9 mouse cellular contexts compared by ENCODE assay signal in the genomic region with DNA sequence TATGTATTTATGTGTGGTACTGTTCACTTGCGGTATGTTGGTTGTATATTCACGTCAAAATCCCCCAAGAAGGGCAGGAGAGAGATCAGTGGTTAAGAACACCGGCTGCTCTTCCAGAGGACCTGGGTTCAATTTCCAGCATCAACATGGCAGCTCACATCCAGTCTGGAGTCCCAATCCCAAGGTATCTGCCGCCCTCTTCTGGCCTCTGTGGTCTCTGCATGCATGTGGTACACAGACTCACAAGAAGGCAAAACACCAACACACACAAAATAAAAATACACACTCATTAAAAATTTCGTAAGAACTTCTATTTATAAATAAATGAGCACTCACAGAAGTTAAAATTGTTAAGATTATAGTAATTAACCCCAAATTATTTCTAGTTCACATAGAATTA. TPM values are rescaled to one million over a fixed set of nuclear protein-coding genes. Genes with fewer than 3 reads are reported as not detected.
DNase-seq lines count a peak whose midpoint lies in the region; ATAC-seq and TF ChIP-seq lines count a peak whose summit lies in the region.
"Had no signal": no experiment of that assay in that cellular context is flagged by ENCODE, and none has a peak within 500 bp of the region (broad histone marks: within the 10 kb centered on the region; RNA-seq: fewer than 3 reads in every experiment).

No protein-coding gene starts in this region.

- WGBS in intestine, postnatal 0 days = 73% methylated on average over 5 of the region's 5 CpGs
- WGBS in intestine, embryonic 16.5 days = 75% methylated on average over 5 of the region's 5 CpGs

- no peaks in the 10 kb centered on the region for H3K9me3 ChIP-seq in intestine, postnatal 0 days (ENCODE audit: control insufficient read depth)
- H3K9me3 ChIP-seq in intestine, embryonic 16.5 days (ENCODE audit: control insufficient read depth, low read length) = peaks cover 3% of the 10 kb centered on the region; the same call in 1 of the 2 replicates
- no peaks in the 10 kb centered on the region for H3K9me3 ChIP-seq in ES-Bruce4 (replicated peaks; ENCODE audit: control insufficient read depth, insufficient read depth, low read length, poor library complexity, severe bottlenecking)
- H3K9me3 ChIP-seq: limb, embryonic 13.5 days had no signal

- H3K36me3 ChIP-seq in intestine, postnatal 0 days (ENCODE audit: control insufficient read depth, insufficient read depth) = no peaks in the 10 kb centered on the region
- H3K36me3 ChIP-seq in intestine, embryonic 16.5 days (ENCODE audit: control insufficient read depth, insufficient read depth, low read length) = no peaks in the 10 kb centered on the region
- no peaks in the 10 kb centered on the region for H3K36me3 ChIP-seq in ES-Bruce4 (ENCODE audit: control insufficient read depth, insufficient read depth, low read length, poor library complexity, severe bottlenecking)
- H3K36me3 ChIP-seq: limb, embryonic 13.5 days had no signal

- H3K4me1 ChIP-seq in intestine, postnatal 0 days (replicated peaks; ENCODE audit: control insufficient read depth, insufficient read depth, low read length) = no peaks in the 10 kb centered on the region
- H3K4me1 ChIP-seq in intestine, embryonic 16.5 days (ENCODE audit: control insufficient read depth, insufficient read depth, low read length) = no peaks in the 10 kb centered on the region
- no peaks in the 10 kb centered on the region for H3K4me1 ChIP-seq in ES-Bruce4 (ENCODE audit: control insufficient read depth, insufficient read depth, low read length)
- H3K4me1 ChIP-seq: limb, embryonic 13.5 days had no signal

- DNase-seq in ZHBTc4 (ENCODE audit: low read depth, low spot score) (peak; percentile 81), MN1 (ENCODE audit: low spot score) (no peak)
- DNase-seq in lung, postnatal 10 days = peak; percentile 30
- DNase-seq in layer of hippocampus, adult 9-11 months = no peak
- DNase-seq in frontal cortex, postnatal 25 days (ENCODE audit: low spot score in 2 of 2) = no peak

- TF ChIP-seq POLR2A in ES-Bruce4 (IDR thresholded peaks at IDR 0.05; ENCODE audit: insufficient read depth, low read length) = no peak

- H3K4me2 ChIP-seq in intestine, postnatal 0 days (replicated peaks; ENCODE audit: low read depth) = no peak overlapping the region
- H3K4me2 ChIP-seq in intestine, embryonic 16.5 days (ENCODE audit: low read depth, low read length) = no peak overlapping the region
- H3K4me2 ChIP-seq: limb, embryonic 13.5 days had no signal

- TF ChIP-seq CTCF in intestine, postnatal 0 days (IDR thresholded peaks at IDR 0.05; ENCODE audit: low read depth) = peak; percentile 66
- peak; percentile 92 for TF ChIP-seq CTCF in ES-Bruce4 (IDR thresholded peaks at IDR 0.05; ENCODE audit: low read depth, low read length)

- H3K27me3 ChIP-seq in intestine, postnatal 0 days (replicated peaks; ENCODE audit: control insufficient read depth, insufficient read depth, low read length) = no peaks in the 10 kb centered on the region
- no peaks in the 10 kb centered on the region for H3K27me3 ChIP-seq in intestine, embryonic 16.5 days (replicated peaks; ENCODE audit: control insufficient read depth, insufficient read depth, low read length)
- no peaks in the 10 kb centered on the region; the same call in 1 of the 2 replicates for H3K27me3 ChIP-seq in ES-Bruce4 (ENCODE audit: control insufficient read depth, insufficient read depth, low read length, poor library complexity, severe bottlenecking)

- H3K9ac ChIP-seq in intestine, postnatal 0 days (ENCODE audit: low read depth, low read length) = no peak overlapping the region
- H3K9ac ChIP-seq in intestine, embryonic 16.5 days (ENCODE audit: low read depth, low read length) = no peak overlapping the region
- H3K9ac ChIP-seq in ES-Bruce4 (ENCODE audit: low read depth, poor library complexity, severe bottlenecking) = no peak overlapping the region
- H3K9ac ChIP-seq: limb, embryonic 13.5 days had no signal

- TF ChIP-seq EP300 in ES-Bruce4 (IDR thresholded peaks at IDR 0.05; ENCODE audit: insufficient read depth, low read depth, low read length) = no peak

- ATAC-seq in intestine, postnatal 0 days = no peak
- no peak for ATAC-seq in intestine, embryonic 16.5 days

- H3K27ac ChIP-seq in intestine, postnatal 0 days (ENCODE audit: low read depth, low read length) = no peak overlapping the region
- H3K27ac ChIP-seq in intestine, embryonic 16.5 days (ENCODE audit: low read length) = no peak overlapping the region
- no peak overlapping the region for H3K27ac ChIP-seq in ES-Bruce4 (ENCODE audit: insufficient read depth, low read length)
- H3K27ac ChIP-seq: limb, embryonic 13.5 days had no signal

- H3K4me3 ChIP-seq in intestine, postnatal 0 days (ENCODE audit: low read depth, low read length) = no peak overlapping the region
- no peak overlapping the region for H3K4me3 ChIP-seq in intestine, embryonic 16.5 days (ENCODE audit: low read length)
- H3K4me3 ChIP-seq in ES-Bruce4 (ENCODE audit: low read depth, low read length) = no peak overlapping the region
- H3K4me3 ChIP-seq: limb, embryonic 13.5 days had no signal

RNA-seq across cellular contexts. Expression of a gene that starts 5.9 kb away (rescaled TPM):
- polyA plus RNA-seq in intestine, postnatal 0 days (2015; fragmentation: Nextera tagmentation; extraction: Ambion mirVana) = 6.6 and 7.8 TPM in 2 replicates
- polyA plus RNA-seq in intestine, embryonic 16.5 days (2015; fragmentation: Nextera tagmentation; extraction: Ambion mirVana) = 0.21 and 0.28 TPM in 2 replicates
- polyA plus RNA-seq in ES-Bruce4 (2011; ENCODE audit: insufficient read depth, insufficient read length, low read depth, missing spikeins) = not detected in 2 replicates
- polyA plus RNA-seq: limb, embryonic 13.5 days had no signal

RNA-seq across cellular contexts. Expression of a gene that starts 11.3 kb away (rescaled TPM):
- polyA plus RNA-seq in intestine, postnatal 0 days (2015; fragmentation: Nextera tagmentation; extraction: Ambion mirVana) = 22.5 and 28.2 TPM in 2 replicates
- polyA plus RNA-seq in intestine, embryonic 16.5 days (2015; fragmentation: Nextera tagmentation; extraction: Ambion mirVana) = 7.0 and 11.7 TPM in 2 replicates
- not detected in 2 replicates for polyA plus RNA-seq in ES-Bruce4 (2011; ENCODE audit: insufficient read depth, insufficient read length, low read depth, missing spikeins)

RNA-seq across cellular contexts. Expression of a gene that starts 24.5 kb away (rescaled TPM):
- polyA plus RNA-seq in intestine, postnatal 0 days (2015; fragmentation: Nextera tagmentation; extraction: Ambion mirVana) = not detected in 2 replicates
- not detected in 2 replicates for polyA plus RNA-seq in intestine, embryonic 16.5 days (2015; fragmentation: Nextera tagmentation; extraction: Ambion mirVana)
- polyA plus RNA-seq in ES-Bruce4 (2011; ENCODE audit: insufficient read depth, insufficient read length, low read depth, missing spikeins) = not detected in 2 replicates
- polyA plus RNA-seq: limb, embryonic 13.5 days had no signal

RNA-seq across cellular contexts. Expression of a gene that starts 25.0 kb away (rescaled TPM):
- 45.2 and 53.8 TPM in 2 replicates for polyA plus RNA-seq in intestine, postnatal 0 days (2015; fragmentation: Nextera tagmentation; extraction: Ambion mirVana)
- polyA plus RNA-seq in intestine, embryonic 16.5 days (2015; fragmentation: Nextera tagmentation; extraction: Ambion mirVana) = 12.9 and 20.6 TPM in 2 replicates
- 0.21 and 0.39 TPM in 2 replicates for polyA plus RNA-seq in ES-Bruce4 (2011; ENCODE audit: insufficient read depth, insufficient read length, low read depth, missing spikeins)

RNA-seq across cellular contexts. Expression of a gene that starts 37.2 kb away (rescaled TPM):
- 8.4 and 9.7 TPM in 2 replicates for polyA plus RNA-seq in intestine, postnatal 0 days (2015; fragmentation: Nextera tagmentation; extraction: Ambion mirVana)
- polyA plus RNA-seq in intestine, embryonic 16.5 days (2015; fragmentation: Nextera tagmentation; extraction: Ambion mirVana) = 2.5 and 3.2 TPM in 2 replicates
- polyA plus RNA-seq in ES-Bruce4 (2011; ENCODE audit: insufficient read depth, insufficient read length, low read depth, missing spikeins) = 0.78 and 1.1 TPM in 2 replicates

Comparison
In these comparisons a context has a peak if more than half of its experiments do, and no peak if none do; other contexts are left out.
1. DNase-seq: peak in ZHBTc4 (single experiment) and lung, postnatal 10 days (single experiment); none in MN1 (single experiment), layer of hippocampus, adult 9-11 months (single experiment) and frontal cortex, postnatal 25 days (0 of 2).